Mouse (Mus musculus) T-helper 1 cell (primary cell): Measurements from ENCODE around the gene Eef1g.
"Not testable (repeated sequence)": the region's sequence is repeated elsewhere in the genome, so short reads cannot be mapped to it uniquely, and the experiment has no call there.

ENCODE experiments used
- in situ Hi-C: fragments of 300-600 bp; cut with MboI, MseI; formaldehyde crosslinking; loops from one replicate; pipeline ENCODE4 v1.15.1; 2025; ENCODE audit warnings: high pct_unique_total_duplicates

The Eef1g gene

GRCm38 (mm10) chr19:8944750-8945149 lies 22.1 kb upstream of the Eef1g start:
- in situ Hi-C loops, result loop anchor here (5.0 kb wide), 1 partner anchor 52 kb away; the partner anchor contains the start of gene Ints5

- in situ Hi-C loops, result loop anchor here (5.0 kb wide), 1 partner anchor 53 kb away; the partner anchor contains the start of gene Ints5
Observed at GRCm38 (mm10) chr19:8945251-8945650, 21.6 kb upstream of the Eef1g start.

- in situ Hi-C loops, result loop anchor here (5.0 kb wide), 1 partner anchor 55 kb away; the partner anchor contains the start of gene Ints5
Observed at GRCm38 (mm10) chr19:8946929-8947328, 19.9 kb upstream of the Eef1g start.

- in situ Hi-C loops, result no loop called here
Observed at GRCm38 (mm10) chr19:8950190-8950589, 16.7 kb upstream of the Eef1g start.

GRCm38 (mm10) chr19:8952241-8952640 lies 14.6 kb upstream of the Eef1g start:
- in situ Hi-C loops, result no loop called here

GRCm38 (mm10) chr19:8953135-8954039 lies 13.5 kb upstream of the Eef1g start, which contains the start of gene Tut1:
Gene Tut1, plus strand, starts transcription at chr19:8953847.
- in situ Hi-C loops, result no loop called here

GRCm38 (mm10) chr19:8954171-8954570 lies 12.7 kb upstream of the Eef1g start:
- in situ Hi-C loops, result no loop called here

- in situ Hi-C loops, result loop anchor here (5.0 kb wide), 1 partner anchor 125 kb away; the partner anchor contains the start of genes Bscl2 and Gng3
Observed at GRCm38 (mm10) chr19:8962256-8962655, 4.6 kb upstream of the Eef1g start.

- in situ Hi-C loops, result no loop called here
Observed at GRCm38 (mm10) chr19:8965075-8965474, 1.8 kb upstream of the Eef1g start.

GRCm38 (mm10) chr19:8965771-8966170 lies 1.1 kb upstream of the Eef1g start:
- in situ Hi-C loops, result no loop called here

GRCm38 (mm10) chr19:8966198-8966589 lies 647 bp upstream of the Eef1g start:
- in situ Hi-C loops, result no loop called here

- in situ Hi-C loops, result no loop called here
Observed at GRCm38 (mm10) chr19:8967373-8967743, 517 bp downstream of the Eef1g start.

- in situ Hi-C loops, result no loop called here
Observed at GRCm38 (mm10) chr19:8967893-8968292, 1.1 kb downstream of the Eef1g start.

- in situ Hi-C loops, result not testable (repeated sequence)
Observed at GRCm38 (mm10) chr19:8972491-8972890, 5.7 kb downstream of the Eef1g start.

- in situ Hi-C loops, result no loop called here
Observed at GRCm38 (mm10) chr19:8974638-8975037, 7.8 kb downstream of the Eef1g start.

GRCm38 (mm10) chr19:8975491-8975890 lies 8.7 kb downstream of the Eef1g start:
- in situ Hi-C loops, result no loop called here

- in situ Hi-C loops, result no loop called here
Observed at GRCm38 (mm10) chr19:8976535-8976934, 9.7 kb downstream of the Eef1g start.

- in situ Hi-C loops, result no loop called here
Observed at GRCm38 (mm10) chr19:8980771-8981170, 13.9 kb downstream of the Eef1g start.

GRCm38 (mm10) chr19:8981450-8982168 lies 14.8 kb downstream of the Eef1g start:
- in situ Hi-C loops, result no loop called here

GRCm38 (mm10) chr19:8982303-8983149 lies 15.7 kb downstream of the Eef1g start:
- in situ Hi-C loops, result no loop called here

- in situ Hi-C loops, result no loop called here
Observed at GRCm38 (mm10) chr19:8983150-8983650, 16.4 kb downstream of the Eef1g start.
